Mouse (Mus musculus) limb, embryonic 12.5 days (tissue): ENCODE results near the gene Synpr. TPM values are rescaled to one million over a fixed set of nuclear protein-coding genes. Genes with fewer than 3 reads are reported as not detected.

Source experiments
- ATAC-seq: fragments of 200-750 bp; cut with Nextera tagmentation; 2 replicates; pipeline ENCODE4 v1.8.0; 2017; ENCODE audit warnings: low read depth, moderate TSS enrichment; ENCODE audit not compliant: insufficient number of reproducible peaks, insufficient read depth, low FRiP score, low TSS enrichment
- H3K27ac ChIP-seq: fragments of 300-500 bp; sonication (generic); 2 replicates; pipeline ENCODE4 v1.5.1; 2016; ENCODE audit warnings: mild to moderate bottlenecking, moderate library complexity
- H3K27me3 ChIP-seq: fragments of 300-500 bp; sonication (generic); 2 replicates; pipeline ENCODE4 v1.6.1; 2016; ENCODE audit warnings: mild to moderate bottlenecking, moderate library complexity
- H3K36me3 ChIP-seq: fragments of 300-500 bp; sonication (generic); 2 replicates; pipeline ENCODE4 v1.6.1; 2016; ENCODE audit warnings: mild to moderate bottlenecking, moderate library complexity
- H3K4me1 ChIP-seq: fragments of 300-500 bp; sonication (generic); replicated peaks from 2 replicates; pipeline ENCODE4 v1.6.1; 2016
- H3K4me2 ChIP-seq: fragments of 300-500 bp; sonication (generic); 2 replicates; pipeline ENCODE4 v1.6.1; 2016; ENCODE audit warnings: mild to moderate bottlenecking, moderate library complexity
- H3K4me3 ChIP-seq: fragments of 300-500 bp; sonication (generic); replicated peaks from 2 replicates; pipeline ENCODE4 v1.5.1; 2016; ENCODE audit warnings: mild to moderate bottlenecking
- H3K9ac ChIP-seq: fragments of 300-500 bp; sonication (generic); replicated peaks from 2 replicates; pipeline ENCODE4 v1.6.1; 2016; ENCODE audit warnings: mild to moderate bottlenecking, moderate library complexity
- H3K9me3 ChIP-seq: fragments of 300-500 bp; sonication (generic); 2 replicates; pipeline ENCODE4 v1.6.1; 2016; ENCODE audit warnings: mild to moderate bottlenecking, moderate library complexity
- WGBS: fragments of 180-500 bp; shearing (Covaris S2); methylation state at CpG from one replicate; pipeline ENCODE4 v1.1.7; 2016; 5-methylcytosine and 5-hydroxymethylcytosine counted together
- polyA plus RNA-seq: library from polyadenylated mRNA; unstranded; fragments of >200 nt; fragmentation: Nextera tagmentation; extraction: Ambion mirVana; gene quantifications from 2 replicates; pipeline ENCODE4 v1.2.1, GENCODE M21; 2016

The Synpr gene
- polyA plus RNA-seq, 1 experiment from 2014 or later = 5.9 TPM

DNA sequence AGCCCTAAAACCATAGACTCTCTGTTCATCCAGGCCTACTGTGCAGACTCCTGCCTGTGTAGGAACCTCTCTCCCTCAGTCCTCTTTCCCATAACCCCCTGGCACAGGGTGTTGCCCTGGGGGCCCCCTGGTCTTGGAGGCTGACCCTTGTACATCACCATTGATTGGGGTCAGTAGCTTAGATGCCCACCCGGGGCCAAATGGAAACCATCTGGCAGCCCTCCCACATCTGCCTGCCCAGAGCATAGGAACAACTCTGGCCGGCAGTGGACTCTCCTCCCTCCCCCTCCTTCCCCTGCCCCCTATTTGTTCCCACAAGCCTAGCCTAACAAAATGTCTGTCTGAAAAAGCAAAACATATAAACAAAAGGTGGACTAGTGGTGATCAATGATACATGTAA, 336.0 kb downstream of the Synpr start:
- no peak overlapping the region for H3K4me2 ChIP-seq
- WGBS = 7% methylated on average over 2 of the region's 2 CpGs

DNA sequence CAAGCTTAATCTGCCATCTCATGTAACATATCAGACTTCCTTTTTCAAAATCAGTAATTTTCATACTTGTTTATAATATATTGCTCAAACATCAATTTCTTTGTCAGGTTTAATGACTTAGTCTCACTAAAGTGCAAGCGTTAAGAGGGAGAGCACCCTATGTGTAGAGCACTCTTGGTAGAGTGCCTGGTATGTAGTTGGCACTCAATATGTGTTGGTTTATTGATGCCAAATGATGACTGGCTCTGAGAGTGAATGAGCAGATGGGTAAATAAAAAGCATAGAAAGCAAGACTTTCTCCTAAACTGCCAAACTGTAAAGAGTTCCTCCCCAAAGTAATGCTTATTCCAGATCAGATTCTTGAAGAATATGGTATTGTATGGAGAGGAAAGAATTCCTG, 365.3 kb downstream of the Synpr start:
- Histone ChIP-seq H3K27ac (no peak overlapping the region), H3K4me1 (peaks cover 5% of the 10 kb centered on the region; the same call in 1 of the 2 replicates), H3K27me3 (no peaks in the 10 kb centered on the region), H3K36me3 (no peaks in the 10 kb centered on the region), H3K4me2 (no peak overlapping the region), H3K9me3 (no peaks in the 10 kb centered on the region), H3K4me3 (no peak overlapping the region), H3K9ac (no peak overlapping the region)
- no peak for ATAC-seq
- 92% methylated on average over 1 of the region's 1 CpGs for WGBS

More for the DNA sequence above, 336.0 kb downstream of the Synpr start:
- Histone ChIP-seq H3K4me1 (no peaks in the 10 kb centered on the region), H3K27me3 (no peaks in the 10 kb centered on the region), H3K4me3 (no peak overlapping the region), H3K9ac (no peak overlapping the region), H3K36me3 (no peaks in the 10 kb centered on the region), H3K9me3 (no peaks in the 10 kb centered on the region), H3K27ac (no peak overlapping the region)
- no peak for ATAC-seq

DNA sequence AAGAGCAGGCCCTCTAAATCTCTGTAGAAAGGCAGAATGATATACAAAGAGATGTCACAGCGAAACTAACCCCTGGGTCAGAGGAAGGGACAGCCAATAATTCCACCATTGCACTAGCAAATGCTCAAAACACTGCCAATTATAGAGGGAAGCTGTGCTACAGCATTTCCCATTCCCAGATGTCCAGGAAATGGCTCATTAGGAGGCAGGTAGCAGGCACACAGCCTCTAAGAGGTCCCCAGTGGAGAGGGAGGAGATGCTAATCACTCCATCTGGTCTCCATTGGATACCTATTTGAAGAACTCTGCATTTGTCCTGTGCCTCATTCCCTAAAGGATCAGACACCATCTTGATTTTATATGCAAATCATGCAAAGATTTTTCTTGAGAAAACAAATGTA, 366.5 kb downstream of the Synpr start:
- 11% methylated on average over 1 of the region's 1 CpGs for WGBS
- ATAC-seq = no peak

DNA sequence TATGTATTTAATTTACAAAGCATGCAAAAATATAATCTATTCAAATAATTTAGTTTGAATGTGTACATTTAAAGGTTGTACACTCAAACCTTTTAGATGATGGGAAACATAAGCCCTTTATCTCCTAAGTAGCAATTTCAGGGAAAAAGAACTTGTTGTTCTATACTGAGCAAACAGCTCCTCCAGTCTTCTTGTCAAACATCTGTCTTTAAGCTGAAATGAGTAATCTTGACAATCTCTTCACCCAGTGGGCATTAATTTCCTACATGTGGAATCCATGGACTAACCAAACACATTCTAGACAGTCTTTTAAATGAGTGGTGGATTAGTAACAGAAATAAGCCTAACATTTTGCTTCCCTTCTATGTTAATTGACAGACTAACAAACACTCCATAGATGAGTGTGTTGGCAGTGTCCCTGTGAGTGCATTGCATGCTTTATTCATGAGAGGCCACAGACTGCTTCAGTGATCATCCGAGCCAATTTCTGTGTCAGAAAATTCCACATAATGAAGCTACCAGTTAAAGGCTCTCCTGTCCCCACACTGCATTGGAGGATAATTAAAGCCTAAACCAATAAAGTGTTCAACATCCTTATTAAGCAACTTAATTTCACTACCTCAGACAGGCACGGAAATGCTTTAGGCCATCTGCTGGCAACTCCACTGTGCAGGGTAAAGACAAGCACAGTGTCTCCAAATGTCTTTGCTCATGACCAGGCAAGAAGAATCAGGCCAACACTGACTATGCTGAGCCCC, 367.1 kb downstream of the Synpr start:
- peaks cover 5% of the 10 kb centered on the region; the same call in 1 of the 2 replicates for H3K4me1 ChIP-seq
- H3K27ac ChIP-seq = no peak overlapping the region
- 32% methylated on average over 2 of the region's 2 CpGs for WGBS

More for the DNA sequence above, 366.5 kb downstream of the Synpr start:
- Histone ChIP-seq H3K9ac (no peak overlapping the region), H3K27ac (no peak overlapping the region), H3K27me3 (no peaks in the 10 kb centered on the region), H3K9me3 (no peaks in the 10 kb centered on the region), H3K4me3 (no peak overlapping the region), H3K36me3 (no peaks in the 10 kb centered on the region), H3K4me2 (no peak overlapping the region), H3K4me1 (peaks cover 5% of the 10 kb centered on the region; the same call in 1 of the 2 replicates)

More for the DNA sequence above, 367.1 kb downstream of the Synpr start:
- Histone ChIP-seq H3K9me3 (no peaks in the 10 kb centered on the region), H3K4me2 (no peak overlapping the region), H3K27me3 (no peaks in the 10 kb centered on the region), H3K9ac (no peak overlapping the region), H3K4me3 (no peak overlapping the region), H3K36me3 (no peaks in the 10 kb centered on the region)
- ATAC-seq = no peak
